Mouse (Mus musculus) lung, postnatal 25 days (tissue): ENCODE data around the gene Prg3.

Experiments used
- DNase-seq: peaks from one replicate; pipeline ENCODE4 v3.0.0; 2022; ENCODE audit warnings: low spot score

The Prg3 gene

DNA sequence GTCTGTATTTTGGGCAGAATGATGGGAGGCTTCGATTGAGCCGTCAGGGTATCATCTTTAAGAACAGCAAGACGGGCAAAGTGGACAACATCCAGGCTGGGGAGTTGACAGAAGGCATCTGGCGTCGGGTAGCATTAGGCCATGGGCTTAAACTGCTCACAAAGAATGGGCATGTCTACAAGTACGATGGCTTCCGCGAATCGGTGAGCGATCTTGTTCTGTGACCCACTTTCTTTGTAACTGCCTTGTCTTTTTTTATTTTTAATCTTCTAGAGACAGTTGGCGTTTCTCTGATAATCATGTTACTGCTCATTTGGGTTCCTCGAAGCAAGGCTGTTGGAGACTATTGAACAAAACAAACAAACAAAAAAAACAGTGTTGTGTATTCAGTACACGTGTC lies 50.3 kb downstream of the Prg3 start:
- no peak for DNase-seq
